8 mouse cellular contexts compared by ENCODE assay signal in genomic region chr9:105494553-105495315, GRCm38 (mm10). TPM values are rescaled to one million over a fixed set of nuclear protein-coding genes. Genes with fewer than 3 reads are reported as not detected.
DNase-seq lines count a peak whose midpoint lies in the region; ATAC-seq lines count a peak whose summit lies in the region.

No protein-coding gene starts in this region.

- H3K36me3 ChIP-seq in heart, embryonic 14.5 days (ENCODE audit: control insufficient read depth, insufficient read depth, low read length) = no peaks in the 10 kb centered on the region
- no peaks in the 10 kb centered on the region for H3K36me3 ChIP-seq in liver, embryonic 13.5 days
- no peaks in the 10 kb centered on the region for H3K36me3 ChIP-seq in stomach, embryonic 16.5 days (ENCODE audit: control insufficient read depth, insufficient read depth, low read length)

- DNase-seq in CD4-positive helper T cell, adult 2 months (ENCODE audit: low read depth, low spot score) = peak; percentile 96
- DNase-seq in brain, embryonic 18.5 days (ENCODE audit: low read depth, low spot score) = peak; percentile 88
- DNase-seq in kidney, postnatal 14 days = peak; percentile 98
- peak; percentile 94 for DNase-seq in liver, embryonic 13.5 days
- peak; percentile 95 for DNase-seq in neural tube, embryonic 10.5 days (ENCODE audit: extremely low spot score, low spot score)

- H3K9me3 ChIP-seq in heart, embryonic 14.5 days (ENCODE audit: control insufficient read depth, low read length) = no peaks in the 10 kb centered on the region
- no peaks in the 10 kb centered on the region for H3K9me3 ChIP-seq in liver, embryonic 13.5 days (replicated peaks)
- no peaks in the 10 kb centered on the region for H3K9me3 ChIP-seq in stomach, embryonic 16.5 days (replicated peaks; ENCODE audit: control insufficient read depth, low read length)

- under 1% methylated on average over 52 of the region's 83 CpGs for WGBS in heart, embryonic 14.5 days
- under 1% methylated on average over 80 of the region's 83 CpGs for WGBS in liver, embryonic 13.5 days (ENCODE audit: insufficient replicate concordance)
- WGBS in stomach, embryonic 16.5 days = 0% methylated on average over 66 of the region's 83 CpGs

- peak overlapping the region; percentile 91 for H3K9ac ChIP-seq in heart, embryonic 14.5 days (ENCODE audit: low read length)
- H3K9ac ChIP-seq in liver, embryonic 13.5 days = peak overlapping the region; percentile 95
- H3K9ac ChIP-seq in stomach, embryonic 16.5 days (ENCODE audit: low read length) = peak overlapping the region; percentile 96

- H3K27me3 ChIP-seq in heart, embryonic 14.5 days (ENCODE audit: control insufficient read depth, insufficient read depth, low read length) = no peaks in the 10 kb centered on the region
- no peaks in the 10 kb centered on the region for H3K27me3 ChIP-seq in liver, embryonic 13.5 days
- H3K27me3 ChIP-seq in stomach, embryonic 16.5 days (ENCODE audit: control insufficient read depth, insufficient read depth, low read length) = no peaks in the 10 kb centered on the region

- H3K27ac ChIP-seq in heart, embryonic 14.5 days (replicated peaks in 1 of 2; ENCODE audit: control insufficient read depth in 1 of 2, insufficient read depth in 1 of 2, low read depth in 2 of 2, low read length in 2 of 2) = peak overlapping the region; percentile 86 to 94
- H3K27ac ChIP-seq in liver, embryonic 13.5 days = peak overlapping the region; percentile 92
- H3K27ac ChIP-seq in stomach, embryonic 16.5 days (ENCODE audit: low read length) = peak overlapping the region; percentile 98

- peak; percentile 97 for ATAC-seq in erythroid progenitor cell, adult 5-6 weeks (replicated peaks; ENCODE audit: low FRiP score, poor library complexity, severe bottlenecking)
- ATAC-seq in heart, embryonic 14.5 days (ENCODE audit: insufficient number of reproducible peaks, insufficient read depth, low FRiP score, low read depth) = peak; percentile 99
- ATAC-seq in liver, embryonic 13.5 days (ENCODE audit: low read depth) = peak; percentile 99
- peak; percentile 100 for ATAC-seq in stomach, embryonic 16.5 days (ENCODE audit: insufficient read depth, low FRiP score)

- H3K4me2 ChIP-seq in heart, embryonic 14.5 days (ENCODE audit: low read length) = peak overlapping the region; percentile 99
- peak overlapping the region; percentile 96 for H3K4me2 ChIP-seq in liver, embryonic 13.5 days
- peak overlapping the region; percentile 79 for H3K4me2 ChIP-seq in stomach, embryonic 16.5 days (ENCODE audit: low read depth, low read length)

- H3K4me3 ChIP-seq in heart, embryonic 14.5 days (ENCODE audit: control insufficient read depth in 1 of 2, insufficient read depth in 1 of 2, low read depth in 1 of 2, low read length in 2 of 2) = peak overlapping the region; percentile 91
- H3K4me3 ChIP-seq in liver, embryonic 13.5 days (replicated peaks) = peak overlapping the region; percentile 94
- peak overlapping the region; percentile 95 for H3K4me3 ChIP-seq in stomach, embryonic 16.5 days (replicated peaks; ENCODE audit: low read length)

- H3K4me1 ChIP-seq in heart, embryonic 14.5 days (ENCODE audit: control insufficient read depth in 2 of 2, insufficient read depth in 2 of 2, low read length in 2 of 2) = peaks cover 0 to 18% of the 10 kb centered on the region in 2 experiments; a peak in 3 of 4 replicates
- peaks cover 29% of the 10 kb centered on the region for H3K4me1 ChIP-seq in liver, embryonic 13.5 days (replicated peaks)
- H3K4me1 ChIP-seq in stomach, embryonic 16.5 days (ENCODE audit: control insufficient read depth, insufficient read depth, low read length) = peaks cover 6% of the 10 kb centered on the region; the same call in 1 of the 2 replicates

RNA-seq across cellular contexts. Expression of gene Atp2c1, which starts 32.4 kb away (rescaled TPM):
- total RNA-seq in erythroid progenitor cell, adult 5-6 weeks (2015; ENCODE audit: low replicate concordance) = 13.0 and 28.1 TPM in 2 replicates
- 25.2 and 37.4 TPM in 2 replicates for total RNA-seq in erythroid progenitor cell, adult 5-6 weeks (2017; ENCODE audit: low replicate concordance)
- polyA plus RNA-seq in heart, embryonic 14.5 days (2014; fragmentation: Nextera tagmentation; extraction: Ambion mirVana) = 53.4 and 62.8 TPM in 2 replicates
- polyA plus RNA-seq in liver, embryonic 13.5 days (2015; fragmentation: Nextera tagmentation; extraction: Ambion mirVana) = 23.2 and 25.1 TPM in 2 replicates
- 58.0 and 62.7 TPM in 2 replicates for polyA plus RNA-seq in stomach, embryonic 16.5 days (2015; fragmentation: Nextera tagmentation; extraction: Ambion mirVana)

Comparison
In these comparisons a context has a peak if more than half of its experiments do, and no peak if none do; other contexts are left out.
1. Peak in every context shown above with its lines: DNase-seq, ATAC-seq, H3K4me3 ChIP-seq and H3K27ac ChIP-seq.